Mouse (Mus musculus) regulatory T cell (primary cell): ENCODE measurements around the gene Hist1h2bf.
"Not testable (repeated sequence)": the region's sequence is repeated elsewhere in the genome, so short reads cannot be mapped to it uniquely, and the experiment has no call there.

Source experiments
- in situ Hi-C: fragments of 300-600 bp; cut with MboI, MseI; formaldehyde crosslinking; loops from one replicate; pipeline ENCODE4 v1.15.1; 2025; ENCODE audit warnings: high pct_unique_total_duplicates

The Hist1h2bf gene

GRCm38 (mm10) chr13:23591206-23591605, 17.2 kb upstream of the Hist1h2bf start:
- in situ Hi-C loops, result loop anchor here (10.0 kb wide), 1 partner anchor 166 kb away; the partner anchor contains the start of gene Abt1

- in situ Hi-C loops, result loop anchor here (10.0 kb wide), 1 partner anchor 52 kb away; the partner anchor contains the start of genes Hist1h2af, Hist1h3g and Hist1h4h
Observed at GRCm38 (mm10) chr13:23586940-23587225, 12.9 kb upstream of the Hist1h2bf start.

- in situ Hi-C loops, result loop anchor here (10.0 kb wide), 1 partner anchor 52 kb away; the partner anchor contains the start of genes Hist1h2af, Hist1h3g and Hist1h4h
Observed at GRCm38 (mm10) chr13:23586099-23586939, 12.3 kb upstream of the Hist1h2bf start.

- in situ Hi-C loops, result loop anchor here (10.0 kb wide), 1 partner anchor 51 kb away; the partner anchor contains the start of genes Hist1h2af, Hist1h3g and Hist1h4h
Observed at GRCm38 (mm10) chr13:23585442-23586098, 11.6 kb upstream of the Hist1h2bf start.

- in situ Hi-C loops, result loop anchor here (10.0 kb wide), 1 partner anchor 50 kb away; the partner anchor contains the start of genes Hist1h2af, Hist1h3g and Hist1h4h
Observed at GRCm38 (mm10) chr13:23585029-23585441, 11.0 kb upstream of the Hist1h2bf start.

- in situ Hi-C loops, result loop anchor here (5.0 to 10.0 kb wide), 2 partner anchors 50 to 163 kb away; partner anchors contain the start of genes Hist1h2af, Hist1h2bb, Hist1h3c and Hist1h3g
Observed at GRCm38 (mm10) chr13:23584331-23584730, 10.3 kb upstream of the Hist1h2bf start.

- in situ Hi-C loops, result loop anchor here (5.0 to 10.0 kb wide), 2 partner anchors 49 to 164 kb away; partner anchors contain the start of genes Hist1h2af, Hist1h2bb, Hist1h3c and Hist1h3g
Observed at GRCm38 (mm10) chr13:23583387-23584068, 9.5 kb upstream of the Hist1h2bf start.

- in situ Hi-C loops, result loop anchor here (5.0 to 10.0 kb wide), 2 partner anchors 48 to 165 kb away; partner anchors contain the start of genes Hist1h2af, Hist1h2bb, Hist1h3c and Hist1h3g
Observed at GRCm38 (mm10) chr13:23582219-23583056, 8.4 kb upstream of the Hist1h2bf start.

GRCm38 (mm10) chr13:23581408-23582218, 7.6 kb upstream of the Hist1h2bf start, which contains the start of gene Hist1h4d:
TSS of gene Hist1h4d (plus strand) at chr13:23581598.
- in situ Hi-C loops, result loop anchor here (5.0 to 10.0 kb wide), 2 partner anchors 47 to 166 kb away; partner anchors contain the start of genes Hist1h2af, Hist1h2bb, Hist1h3c and Hist1h3g

- in situ Hi-C loops, result no loop called here
Observed at GRCm38 (mm10) chr13:23577835-23578234, 3.8 kb upstream of the Hist1h2bf start.

GRCm38 (mm10) chr13:23576906-23577639, 3.1 kb upstream of the Hist1h2bf start:
- in situ Hi-C loops, result no loop called here

- in situ Hi-C loops, result no loop called here
Observed at GRCm38 (mm10) chr13:23576351-23576881, 2.4 kb upstream of the Hist1h2bf start.

- in situ Hi-C loops, result not testable (repeated sequence)
Observed at GRCm38 (mm10) chr13:23575864-23576313, 1.9 kb upstream of the Hist1h2bf start.

- in situ Hi-C loops, result no loop called here
Observed at GRCm38 (mm10) chr13:23575271-23575851, 1.4 kb upstream of the Hist1h2bf start, which contains the start of gene Hist1h3d. TSS of gene Hist1h3d (plus strand) at chr13:23575763.

GRCm38 (mm10) chr13:23574546-23575170, 662 bp upstream of the Hist1h2bf start:
- in situ Hi-C loops, result loop anchor here (5.0 to 25.0 kb wide), 4 partner anchors 108 to 1852 kb away; partner anchors contain the start of genes Hist1h2ac, Hist1h2ao, Hist1h2bc and Hist1h2bm

GRCm38 (mm10) chr13:23573034-23573897, 730 bp downstream of the Hist1h2bf start:
- in situ Hi-C loops, result loop anchor here (5.0 to 25.0 kb wide), 4 partner anchors 109 to 1851 kb away; partner anchors contain the start of genes Hist1h2ac, Hist1h2ao, Hist1h2bc and Hist1h2bm
